Mouse (Mus musculus): ENCODE measurements around the gene S100a5. TPM values are rescaled to one million over a fixed set of nuclear protein-coding genes. Genes with fewer than 3 reads are reported as not detected.

S100a5 gene
- polyA plus RNA-seq, 1 experiment from 2014 or later, result not detected

GRCm38 (mm10) chr3:90586016-90586643 is 22.2 kb upstream of the S100a5 start:
- H3K27ac ChIP-seq, result peak overlapping the region; percentile 28; the same call in 1 of the 2 replicates
- H3K36me3 ChIP-seq, result no peaks in the 10 kb centered on the region
- H3K9me3 ChIP-seq (replicated peaks), result no peaks in the 10 kb centered on the region
- H3K9ac ChIP-seq, result no peak overlapping the region
- no peak overlapping the region for H3K4me2 ChIP-seq
- WGBS, result 77% methylated on average over 15 of the region's 15 CpGs
- no peak for ATAC-seq (replicated peaks; ENCODE audit: insufficient number of reproducible peaks, insufficient read depth, low FRiP score, low read depth)
- H3K27me3 ChIP-seq, result no peaks in the 10 kb centered on the region
- no peak overlapping the region for H3K4me3 ChIP-seq
- H3K4me1 ChIP-seq (replicated peaks), result peaks cover 10% of the 10 kb centered on the region

- Histone ChIP-seq H3K27ac (peak overlapping the region; percentile 42; the same call in 1 of the 2 replicates), H3K9me3 (replicated peaks) (no peaks in the 10 kb centered on the region), H3K36me3 (no peaks in the 10 kb centered on the region), H3K9ac (no peak overlapping the region), H3K4me3 (no peak overlapping the region), H3K4me1 (replicated peaks) (peaks cover 10% of the 10 kb centered on the region), H3K4me2 (no peak overlapping the region), H3K27me3 (no peaks in the 10 kb centered on the region)
- ATAC-seq (replicated peaks; ENCODE audit: insufficient number of reproducible peaks, insufficient read depth, low FRiP score, low read depth), result peak; percentile 14; the same call in 1 of the 2 replicates
- 36% methylated on average over 10 of the region's 10 CpGs for WGBS
These were observed 21.4 kb upstream of the S100a5 start for GRCm38 (mm10) chr3:90586906-90587305.

- Histone ChIP-seq H3K4me1 (replicated peaks) (peaks cover 10% of the 10 kb centered on the region), H3K4me3 (no peak overlapping the region), H3K27me3 (no peaks in the 10 kb centered on the region), H3K9me3 (replicated peaks) (no peaks in the 10 kb centered on the region), H3K4me2 (no peak overlapping the region), H3K27ac (peak overlapping the region; percentile 42; the same call in 1 of the 2 replicates), H3K9ac (no peak overlapping the region), H3K36me3 (no peaks in the 10 kb centered on the region)
- WGBS, result 79% methylated on average over 14 of the region's 14 CpGs
- ATAC-seq (replicated peaks; ENCODE audit: insufficient number of reproducible peaks, insufficient read depth, low FRiP score, low read depth), result no peak
These were observed 20.8 kb upstream of the S100a5 start for GRCm38 (mm10) chr3:90587361-90588101.

GRCm38 (mm10) chr3:90589390-90589789 is 18.9 kb upstream of the S100a5 start:
- no peaks in the 10 kb centered on the region for H3K27me3 ChIP-seq
- no peak for ATAC-seq (replicated peaks; ENCODE audit: insufficient number of reproducible peaks, insufficient read depth, low FRiP score, low read depth)
- no peak overlapping the region for H3K9ac ChIP-seq
- WGBS, result 68% methylated on average over 6 of the region's 6 CpGs
- no peak overlapping the region for H3K4me2 ChIP-seq
- peaks cover 3% of the 10 kb centered on the region; the same call in 1 of the 2 replicates for H3K4me1 ChIP-seq (replicated peaks)
- H3K9me3 ChIP-seq (replicated peaks), result no peaks in the 10 kb centered on the region
- no peak overlapping the region for H3K4me3 ChIP-seq
- H3K27ac ChIP-seq, result no peak overlapping the region
- no peaks in the 10 kb centered on the region for H3K36me3 ChIP-seq

GRCm38 (mm10) chr3:90589947-90590346 is 18.4 kb upstream of the S100a5 start, which contains the start of gene S100a2:
S100a2 (plus strand) TSS chr3:90590247.
- no peak within 1 kb of the TSS for H3K9ac ChIP-seq
- H3K4me2 ChIP-seq, result no peak within 1 kb of the TSS
- no peaks in the 10 kb centered on the region for H3K36me3 ChIP-seq
- H3K4me3 ChIP-seq, result no peak within 1 kb of the TSS
- 77% methylated on average over 8 of the region's 8 CpGs for WGBS
- H3K27ac ChIP-seq, result no peak within 1 kb of the TSS
- peaks cover 3% of the 10 kb centered on the region; the same call in 1 of the 2 replicates for H3K4me1 ChIP-seq (replicated peaks)
- ATAC-seq (replicated peaks; ENCODE audit: insufficient number of reproducible peaks, insufficient read depth, low FRiP score, low read depth), result no peak
- H3K27me3 ChIP-seq, result no peaks in the 10 kb centered on the region
- H3K9me3 ChIP-seq (replicated peaks), result no peaks in the 10 kb centered on the region

- Histone ChIP-seq H3K36me3 (no peaks in the 10 kb centered on the region), H3K9ac (no peak overlapping the region), H3K4me3 (no peak overlapping the region), H3K4me1 (replicated peaks) (0 out of 2 replicates have a peak, but pooled peaks cover 2% of the 10 kb centered on the region), H3K9me3 (replicated peaks) (no peaks in the 10 kb centered on the region), H3K27ac (no peak overlapping the region), H3K27me3 (no peaks in the 10 kb centered on the region), H3K4me2 (no peak overlapping the region)
- WGBS, result 78% methylated on average over 1 of the region's 1 CpGs
- ATAC-seq (replicated peaks; ENCODE audit: insufficient number of reproducible peaks, insufficient read depth, low FRiP score, low read depth), result no peak
These were observed 13.9 kb upstream of the S100a5 start for GRCm38 (mm10) chr3:90594466-90594865.

GRCm38 (mm10) chr3:90595556-90595955 is 12.8 kb upstream of the S100a5 start:
- Histone ChIP-seq H3K36me3 (no peaks in the 10 kb centered on the region), H3K4me2 (no peak overlapping the region), H3K9me3 (replicated peaks) (no peaks in the 10 kb centered on the region), H3K9ac (no peak overlapping the region), H3K27me3 (no peaks in the 10 kb centered on the region), H3K27ac (no peak overlapping the region), H3K4me3 (no peak overlapping the region), H3K4me1 (replicated peaks) (peaks cover 7% of the 10 kb centered on the region; the same call in 1 of the 2 replicates)
- ATAC-seq (replicated peaks; ENCODE audit: insufficient number of reproducible peaks, insufficient read depth, low FRiP score, low read depth), result no peak
- WGBS, result 60% methylated on average over 5 of the region's 5 CpGs

- no peak overlapping the region for H3K4me2 ChIP-seq
- H3K9me3 ChIP-seq (replicated peaks), result no peaks in the 10 kb centered on the region
- peaks cover 11% of the 10 kb centered on the region for H3K4me1 ChIP-seq (replicated peaks)
- H3K27ac ChIP-seq, result no peak overlapping the region
- no peaks in the 10 kb centered on the region for H3K36me3 ChIP-seq
- no peaks in the 10 kb centered on the region for H3K27me3 ChIP-seq
- no peak for ATAC-seq (replicated peaks; ENCODE audit: insufficient number of reproducible peaks, insufficient read depth, low FRiP score, low read depth)
- no peak overlapping the region for H3K9ac ChIP-seq
- H3K4me3 ChIP-seq, result no peak overlapping the region
- 88% methylated on average over 6 of the region's 6 CpGs for WGBS
These were observed 11.5 kb upstream of the S100a5 start for GRCm38 (mm10) chr3:90596810-90597209.

GRCm38 (mm10) chr3:90597736-90598135 is 10.6 kb upstream of the S100a5 start:
- Histone ChIP-seq H3K27me3 (no peaks in the 10 kb centered on the region), H3K9ac (no peak overlapping the region), H3K4me2 (no peak overlapping the region), H3K36me3 (no peaks in the 10 kb centered on the region), H3K9me3 (replicated peaks) (no peaks in the 10 kb centered on the region), H3K27ac (no peak overlapping the region), H3K4me1 (replicated peaks) (peaks cover 11% of the 10 kb centered on the region), H3K4me3 (no peak overlapping the region)
- no peak for ATAC-seq (replicated peaks; ENCODE audit: insufficient number of reproducible peaks, insufficient read depth, low FRiP score, low read depth)
- 41% methylated on average over 6 of the region's 6 CpGs for WGBS

GRCm38 (mm10) chr3:90598212-90598611 is 10.1 kb upstream of the S100a5 start:
- no peak for ATAC-seq (replicated peaks; ENCODE audit: insufficient number of reproducible peaks, insufficient read depth, low FRiP score, low read depth)
- Histone ChIP-seq H3K4me1 (replicated peaks) (peaks cover 11% of the 10 kb centered on the region), H3K36me3 (no peaks in the 10 kb centered on the region), H3K9ac (no peak overlapping the region), H3K27ac (no peak overlapping the region), H3K4me3 (no peak overlapping the region), H3K4me2 (no peak overlapping the region), H3K27me3 (no peaks in the 10 kb centered on the region), H3K9me3 (replicated peaks) (no peaks in the 10 kb centered on the region)
- 76% methylated on average over 4 of the region's 4 CpGs for WGBS

- Histone ChIP-seq H3K4me2 (no peak overlapping the region), H3K27ac (no peak overlapping the region), H3K4me1 (replicated peaks) (peaks cover 22% of the 10 kb centered on the region), H3K9me3 (replicated peaks) (no peaks in the 10 kb centered on the region), H3K4me3 (no peak overlapping the region), H3K9ac (no peak overlapping the region), H3K36me3 (no peaks in the 10 kb centered on the region), H3K27me3 (no peaks in the 10 kb centered on the region)
- 56% methylated on average over 3 of the region's 3 CpGs for WGBS
- ATAC-seq (replicated peaks; ENCODE audit: insufficient number of reproducible peaks, insufficient read depth, low FRiP score, low read depth), result no peak
These were observed 8.9 kb upstream of the S100a5 start for GRCm38 (mm10) chr3:90599401-90599800.
